Mouse (Mus musculus) heart, embryonic 12.5 days (tissue): ENCODE results near the gene Fut1. TPM values are rescaled to one million over a fixed set of nuclear protein-coding genes. Genes with fewer than 3 reads are reported as not detected.

ENCODE experiments used
- ATAC-seq: fragments of 200-750 bp; cut with Nextera tagmentation; 2 replicates; pipeline ENCODE4 v1.8.0; 2017; ENCODE audit warnings: moderate TSS enrichment, moderate library complexity; ENCODE audit not compliant: insufficient number of reproducible peaks, low FRiP score
- H3K27ac ChIP-seq: fragments of 300-500 bp; sonication (generic); 2 replicates; pipeline ENCODE4 v1.5.1; 2016; ENCODE audit warnings: mild to moderate bottlenecking, moderate library complexity; ENCODE audit not compliant: poor library complexity, severe bottlenecking
- H3K27me3 ChIP-seq: fragments of 300-500 bp; sonication (generic); replicated peaks from 2 replicates; pipeline ENCODE4 v1.6.1; 2016; ENCODE audit warnings: mild to moderate bottlenecking, moderate library complexity
- H3K36me3 ChIP-seq: fragments of 300-500 bp; sonication (generic); 2 replicates; pipeline ENCODE4 v1.6.1; 2016; ENCODE audit warnings: mild to moderate bottlenecking, moderate library complexity
- H3K4me1 ChIP-seq: fragments of 300-500 bp; sonication (generic); replicated peaks from 2 replicates; pipeline ENCODE4 v1.6.1; 2016; ENCODE audit warnings: mild to moderate bottlenecking
- H3K4me2 ChIP-seq: fragments of 300-500 bp; sonication (generic); 2 replicates; pipeline ENCODE4 v1.6.1; 2016; ENCODE audit warnings: mild to moderate bottlenecking, moderate library complexity
- H3K4me3 ChIP-seq: fragments of 300-500 bp; sonication (generic); 2 replicates; pipeline ENCODE4 v1.5.1; 2016; ENCODE audit warnings: mild to moderate bottlenecking
- H3K9ac ChIP-seq: fragments of 300-500 bp; sonication (generic); 2 replicates; pipeline ENCODE4 v1.6.1; 2016; ENCODE audit warnings: mild to moderate bottlenecking, moderate library complexity
- H3K9me3 ChIP-seq: fragments of 300-500 bp; sonication (generic); replicated peaks from 2 replicates; pipeline ENCODE4 v1.6.1; 2016; ENCODE audit warnings: mild to moderate bottlenecking, moderate library complexity
- WGBS: fragments of 180-500 bp; shearing (Covaris S2); methylation state at CpG from one replicate; pipeline ENCODE4 v1.1.7; 2016; 5-methylcytosine and 5-hydroxymethylcytosine counted together
- polyA plus RNA-seq: library from polyadenylated mRNA; unstranded; fragments of >200 nt; fragmentation: Nextera tagmentation; extraction: Ambion mirVana; gene quantifications from 2 replicates; pipeline ENCODE4 v1.2.1, GENCODE M21; 2016

Gene Fut1
- polyA plus RNA-seq, 1 experiment from 2014 or later = not detected

DNA sequence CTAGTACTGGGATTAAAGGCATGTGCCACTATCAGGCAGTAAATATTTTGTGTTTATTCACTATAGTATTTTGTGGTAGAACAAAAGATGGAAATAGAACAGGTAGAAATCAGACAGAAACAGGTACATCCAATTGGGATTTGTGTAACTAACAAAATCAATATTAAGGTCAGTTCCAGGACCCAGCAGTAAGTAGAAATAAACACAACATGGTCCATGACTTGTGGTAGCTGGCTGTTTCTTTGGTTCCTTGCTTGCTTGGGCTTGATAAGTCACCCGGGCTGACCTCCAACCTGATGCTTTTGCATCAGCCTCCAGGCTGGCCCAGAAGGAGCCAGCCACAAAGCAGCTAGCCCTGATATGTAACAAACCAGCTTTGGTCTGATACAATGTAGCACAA, 7.6 kb upstream of the Fut1 start:
- H3K4me2 ChIP-seq = no peak overlapping the region
- no peaks in the 10 kb centered on the region for H3K36me3 ChIP-seq
- H3K27ac ChIP-seq = no peak overlapping the region
- no peak for ATAC-seq
- no peaks in the 10 kb centered on the region for H3K9me3 ChIP-seq
- no peak overlapping the region for H3K9ac ChIP-seq
- H3K4me3 ChIP-seq = no peak overlapping the region
- no peaks in the 10 kb centered on the region for H3K4me1 ChIP-seq
- WGBS = 71% methylated on average over 1 of the region's 1 CpGs
- peaks cover 7% of the 10 kb centered on the region for H3K27me3 ChIP-seq

DNA sequence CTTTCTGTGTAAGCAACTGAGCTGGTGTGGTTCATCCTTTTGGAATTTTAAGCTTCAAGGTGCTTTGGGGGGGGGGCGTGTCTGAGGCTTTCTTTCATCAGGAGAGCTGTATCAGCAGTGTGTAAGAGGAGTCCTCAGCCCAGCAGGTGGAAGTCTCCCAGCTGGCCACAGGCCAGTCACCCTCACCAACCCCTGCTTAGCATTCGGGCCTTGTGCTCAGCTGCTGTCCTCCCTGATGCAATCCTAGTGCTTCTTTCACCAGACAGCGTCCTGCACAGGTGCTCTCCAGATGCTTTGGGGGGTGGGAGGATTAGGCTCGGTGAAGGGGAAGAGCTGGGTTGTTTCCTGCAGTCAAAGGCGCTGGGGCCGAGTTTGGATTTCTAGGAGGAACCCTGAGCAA, 812 bp upstream of the Fut1 start:
- no peaks in the 10 kb centered on the region for H3K9me3 ChIP-seq
- 25% methylated on average over 6 of the region's 6 CpGs for WGBS
- peaks cover 7% of the 10 kb centered on the region for H3K4me1 ChIP-seq
- H3K27me3 ChIP-seq = peaks cover 62% of the 10 kb centered on the region
- no peak overlapping the region; the same call in 1 of the 2 replicates for H3K9ac ChIP-seq
- no peak overlapping the region for H3K4me2 ChIP-seq
- no peak overlapping the region for H3K4me3 ChIP-seq
- H3K36me3 ChIP-seq = no peaks in the 10 kb centered on the region
- no peak overlapping the region for H3K27ac ChIP-seq
- ATAC-seq = no peak

DNA sequence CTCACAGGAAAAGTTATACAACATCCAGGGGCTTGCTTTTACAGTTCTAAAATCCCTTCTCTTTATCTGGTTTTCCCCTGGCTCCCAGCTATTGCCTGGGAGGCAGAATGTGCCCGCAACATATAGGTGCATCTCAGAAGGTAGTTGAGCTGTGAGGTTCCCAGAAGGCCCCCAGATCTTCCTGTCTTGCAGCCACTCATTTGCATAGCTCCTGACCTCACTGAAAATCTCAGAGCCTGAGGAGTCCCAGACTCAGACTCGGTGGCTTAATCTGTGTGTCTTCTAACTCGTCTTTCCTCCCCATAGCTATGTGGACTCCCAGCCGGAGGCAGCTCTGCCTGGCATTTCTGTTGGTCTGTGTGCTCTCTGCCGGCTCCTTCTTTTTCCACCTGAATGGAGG, 1.2 kb downstream of the Fut1 start:
- WGBS = 73% methylated on average over 5 of the region's 5 CpGs
- Histone ChIP-seq H3K27ac (no peak overlapping the region), H3K4me2 (no peak overlapping the region)

DNA sequence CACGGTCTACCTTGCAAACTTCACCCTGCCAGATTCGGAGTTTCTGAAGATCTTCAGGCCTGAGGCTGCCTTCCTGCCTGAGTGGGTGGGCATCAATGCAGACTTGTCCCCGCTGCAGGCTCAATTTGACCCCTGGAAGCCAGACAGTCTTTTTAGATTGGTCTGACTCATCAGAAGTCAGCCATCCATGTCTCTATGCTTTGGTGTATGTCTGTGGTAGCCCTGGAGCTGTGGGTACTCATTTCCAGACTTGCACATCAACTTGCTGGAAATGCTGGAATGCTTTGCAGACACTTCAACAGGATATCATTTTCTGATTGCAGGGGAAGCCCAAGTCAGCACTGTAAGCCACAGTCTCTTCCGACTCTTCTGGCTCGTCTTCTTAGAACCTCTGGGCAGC, 2.5 kb downstream of the Fut1 start:
- H3K9ac ChIP-seq = no peak overlapping the region
- H3K9me3 ChIP-seq = no peaks in the 10 kb centered on the region
- no peak for ATAC-seq
- no peak overlapping the region for H3K4me3 ChIP-seq
- 70% methylated on average over 5 of the region's 5 CpGs for WGBS
- H3K27ac ChIP-seq = no peak overlapping the region
- no peak overlapping the region for H3K4me2 ChIP-seq
- H3K27me3 ChIP-seq = peaks cover 58% of the 10 kb centered on the region
- no peaks in the 10 kb centered on the region for H3K36me3 ChIP-seq
- peaks cover 7% of the 10 kb centered on the region for H3K4me1 ChIP-seq

More for the DNA sequence above, 1.2 kb downstream of the Fut1 start:
- Histone ChIP-seq H3K27me3 (peaks cover 62% of the 10 kb centered on the region), H3K36me3 (no peaks in the 10 kb centered on the region), H3K9ac (no peak overlapping the region), H3K9me3 (no peaks in the 10 kb centered on the region), H3K4me3 (no peak overlapping the region), H3K4me1 (peaks cover 7% of the 10 kb centered on the region)
- no peak for ATAC-seq

DNA sequence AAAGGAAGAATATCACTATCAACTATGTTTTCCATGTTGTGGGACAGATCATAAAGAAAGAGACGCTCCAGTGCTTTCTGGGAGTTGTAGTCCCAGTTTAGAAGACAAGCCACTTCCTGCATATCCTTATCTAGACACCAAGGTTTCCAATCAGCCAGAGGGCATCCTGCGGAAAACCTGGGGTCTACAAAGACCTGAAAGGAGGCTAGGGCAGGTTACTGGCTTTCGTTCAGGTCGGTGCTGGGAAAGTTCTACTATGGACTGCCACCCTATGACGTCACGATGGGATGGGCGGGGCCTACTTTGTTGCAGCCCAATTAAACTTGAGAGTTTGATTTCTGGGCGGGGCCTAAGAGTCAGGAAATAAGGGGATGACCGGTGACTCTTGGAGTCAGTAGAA, 4.4 kb downstream of the Fut1 start, which contains the start of gene Izumo1:
Izumo1 (plus strand) TSS at position 369 of the 400 bp plus-strand sequence.
- H3K9me3 ChIP-seq = no peaks in the 10 kb centered on the region
- H3K4me1 ChIP-seq = peaks cover 7% of the 10 kb centered on the region
- H3K4me2 ChIP-seq = peak within 1 kb of the TSS; percentile 13; the same call in 1 of the 2 replicates
- H3K9ac ChIP-seq = no peak within 1 kb of the TSS
- 19% methylated on average over 9 of the region's 9 CpGs for WGBS
- H3K27ac ChIP-seq = no peak within 1 kb of the TSS
- peaks cover 41% of the 10 kb centered on the region for H3K27me3 ChIP-seq
- peak; percentile 28; the same call in 1 of the 2 replicates for ATAC-seq
- H3K4me3 ChIP-seq = no peak within 1 kb of the TSS
- H3K36me3 ChIP-seq = no peaks in the 10 kb centered on the region

DNA sequence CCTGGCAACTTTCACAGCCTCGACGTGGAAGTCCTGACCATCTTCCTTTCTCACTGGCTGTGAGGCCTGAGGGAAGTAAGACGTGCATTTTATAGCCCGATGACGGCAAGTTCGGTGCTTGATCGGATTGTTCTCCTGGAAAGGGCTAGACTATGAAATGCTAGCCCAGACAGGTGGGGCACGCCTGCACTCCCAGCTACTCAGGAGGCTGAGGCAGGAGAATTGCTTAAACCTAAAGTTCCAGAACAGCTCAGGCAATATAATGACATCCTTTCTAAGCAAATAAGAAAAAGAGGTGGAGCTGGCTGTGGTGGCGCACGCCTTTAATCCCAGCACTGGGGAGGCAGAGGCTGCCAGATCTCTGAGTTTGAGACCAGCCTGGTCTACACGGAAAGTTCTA, 6.4 kb downstream of the Fut1 start:
- H3K4me1 ChIP-seq = peaks cover 5% of the 10 kb centered on the region
- no peaks in the 10 kb centered on the region for H3K9me3 ChIP-seq
- ATAC-seq = no peak
- H3K9ac ChIP-seq = no peak overlapping the region
- no peak overlapping the region for H3K4me2 ChIP-seq
- no peak overlapping the region for H3K27ac ChIP-seq
- no peaks in the 10 kb centered on the region for H3K36me3 ChIP-seq
- no peak overlapping the region for H3K4me3 ChIP-seq
- H3K27me3 ChIP-seq = peaks cover 33% of the 10 kb centered on the region
- WGBS = 86% methylated on average over 11 of the region's 11 CpGs

DNA sequence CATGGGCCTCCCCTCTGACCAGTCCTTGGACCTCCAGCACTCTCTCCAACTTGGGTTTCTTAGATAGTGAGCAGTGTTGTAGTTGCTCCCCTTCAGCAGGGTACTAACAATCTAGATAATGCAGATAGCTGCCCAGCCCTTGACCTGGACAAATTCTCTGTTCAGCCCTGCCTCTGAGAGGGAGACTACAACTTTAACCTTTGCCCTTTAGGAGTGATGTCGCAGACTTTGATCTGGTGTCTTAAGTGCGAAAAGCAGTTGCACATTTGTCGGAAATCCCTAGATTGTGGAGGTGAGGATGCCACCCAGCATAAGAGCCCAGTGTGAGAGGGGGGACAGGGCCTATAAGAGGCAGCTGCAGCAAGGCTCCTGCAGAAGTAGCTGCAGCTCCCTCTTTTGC, 7.6 kb downstream of the Fut1 start:
- Histone ChIP-seq H3K4me2 (no peak overlapping the region), H3K36me3 (no peaks in the 10 kb centered on the region), H3K4me3 (no peak overlapping the region), H3K9ac (no peak overlapping the region), H3K27me3 (peaks cover 21% of the 10 kb centered on the region), H3K27ac (no peak overlapping the region), H3K4me1 (peaks cover 7% of the 10 kb centered on the region), H3K9me3 (no peaks in the 10 kb centered on the region)
- 68% methylated on average over 3 of the region's 3 CpGs for WGBS
- ATAC-seq = no peak

DNA sequence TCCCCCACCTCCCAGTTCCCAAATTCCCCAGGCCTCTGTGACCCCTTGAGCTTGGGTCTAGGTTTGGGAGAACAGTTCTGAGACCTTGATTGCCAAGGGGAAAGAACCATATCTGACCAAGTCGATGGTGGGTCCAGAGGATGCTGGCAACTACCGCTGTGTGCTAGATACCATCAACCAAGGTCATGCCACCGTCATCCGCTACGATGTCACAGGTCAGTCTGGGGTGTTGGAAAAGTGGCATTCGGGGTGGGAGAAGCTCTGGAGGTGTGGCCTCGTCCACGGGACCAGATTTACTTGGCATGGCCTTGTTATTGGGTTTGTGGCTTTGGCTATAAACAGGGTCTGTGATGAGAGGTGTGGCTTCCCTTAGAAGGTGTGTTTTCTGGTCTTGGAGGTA, 8.4 kb downstream of the Fut1 start:
- Histone ChIP-seq H3K36me3 (peaks cover 6% of the 10 kb centered on the region; the same call in 1 of the 2 replicates), H3K4me2 (no peak overlapping the region), H3K4me1 (peaks cover 13% of the 10 kb centered on the region), H3K9ac (no peak overlapping the region), H3K27ac (no peak overlapping the region), H3K9me3 (no peaks in the 10 kb centered on the region), H3K27me3 (peaks cover 16% of the 10 kb centered on the region), H3K4me3 (no peak overlapping the region)
- 85% methylated on average over 8 of the region's 8 CpGs for WGBS
- no peak for ATAC-seq

DNA sequence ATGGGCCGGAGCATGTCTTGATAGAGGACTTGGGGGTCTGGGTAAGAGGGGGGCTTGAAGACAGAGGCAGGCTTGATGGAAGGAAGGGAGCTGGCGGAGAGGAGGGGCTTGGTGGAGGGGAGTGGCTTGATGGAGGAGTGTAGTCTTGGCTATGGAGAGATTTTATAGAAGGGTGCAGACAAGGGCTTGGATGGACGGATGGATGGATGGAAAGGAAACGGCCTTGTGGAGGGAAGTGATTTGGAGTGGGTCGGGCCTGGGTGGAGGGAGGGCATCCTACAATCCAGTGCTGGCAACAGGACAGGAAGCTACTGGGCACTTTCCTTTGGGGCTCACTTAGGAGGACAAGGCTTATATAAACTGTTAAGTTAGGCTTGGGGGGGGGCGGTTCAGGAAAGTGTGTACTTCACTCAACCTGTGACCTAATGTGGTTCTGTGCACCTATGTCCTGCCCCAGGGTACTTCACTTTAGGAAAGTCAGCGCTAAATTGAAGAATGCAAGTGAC, 9.5 kb downstream of the Fut1 start:
- WGBS = 72% methylated on average over 7 of the region's 7 CpGs
- Histone ChIP-seq H3K9ac (no peak overlapping the region), H3K9me3 (no peaks in the 10 kb centered on the region), H3K4me1 (peaks cover 13% of the 10 kb centered on the region), H3K27ac (peak overlapping the region; percentile 69; the same call in 1 of the 2 replicates), H3K4me2 (peak overlapping the region; percentile 98; the same call in 1 of the 2 replicates), H3K4me3 (0 out of 2 replicates have a peak overlapping the region, but pooled peaks have one; percentile 68), H3K27me3 (peaks cover 16% of the 10 kb centered on the region), H3K36me3 (peaks cover 6% of the 10 kb centered on the region; the same call in 1 of the 2 replicates)
- ATAC-seq = 0 out of 2 replicates have a peak, but pooled peaks have one; percentile 1

DNA sequence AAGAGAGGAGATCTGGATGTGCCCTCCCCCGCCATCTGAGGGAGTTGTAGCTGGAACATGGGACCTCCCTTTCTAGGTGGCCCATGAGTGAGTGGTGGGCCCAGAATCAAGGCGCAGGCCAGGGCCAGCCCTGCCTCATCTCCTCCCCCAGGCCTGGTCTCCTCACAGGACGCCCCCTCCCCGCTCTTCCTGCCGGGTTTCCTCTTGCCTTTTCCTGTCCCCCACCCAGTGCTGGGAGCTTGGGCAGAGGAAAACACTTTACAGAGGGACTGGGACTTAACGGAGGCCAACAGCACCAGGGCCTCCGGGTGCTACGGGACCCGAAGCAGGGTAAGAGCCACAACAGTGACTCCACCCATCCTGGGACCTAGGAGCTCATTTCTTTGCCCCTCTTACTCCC, 10.2 kb downstream of the Fut1 start, which contains the start of gene Rasip1:
Rasip1 (plus strand) TSS at position 228 of the 400 bp plus-strand sequence.
- Histone ChIP-seq H3K4me3 (peak within 1 kb of the TSS; percentile 68), H3K27ac (peak within 1 kb of the TSS; percentile 69), H3K4me1 (peaks cover 16% of the 10 kb centered on the region), H3K9me3 (no peaks in the 10 kb centered on the region), H3K36me3 (peaks cover 6% of the 10 kb centered on the region), H3K4me2 (peak within 1 kb of the TSS; percentile 98), H3K9ac (peak within 1 kb of the TSS; percentile 84), H3K27me3 (peaks cover 16% of the 10 kb centered on the region)
- 58% methylated on average over 9 of the region's 9 CpGs for WGBS
- peak; percentile 74 for ATAC-seq

DNA sequence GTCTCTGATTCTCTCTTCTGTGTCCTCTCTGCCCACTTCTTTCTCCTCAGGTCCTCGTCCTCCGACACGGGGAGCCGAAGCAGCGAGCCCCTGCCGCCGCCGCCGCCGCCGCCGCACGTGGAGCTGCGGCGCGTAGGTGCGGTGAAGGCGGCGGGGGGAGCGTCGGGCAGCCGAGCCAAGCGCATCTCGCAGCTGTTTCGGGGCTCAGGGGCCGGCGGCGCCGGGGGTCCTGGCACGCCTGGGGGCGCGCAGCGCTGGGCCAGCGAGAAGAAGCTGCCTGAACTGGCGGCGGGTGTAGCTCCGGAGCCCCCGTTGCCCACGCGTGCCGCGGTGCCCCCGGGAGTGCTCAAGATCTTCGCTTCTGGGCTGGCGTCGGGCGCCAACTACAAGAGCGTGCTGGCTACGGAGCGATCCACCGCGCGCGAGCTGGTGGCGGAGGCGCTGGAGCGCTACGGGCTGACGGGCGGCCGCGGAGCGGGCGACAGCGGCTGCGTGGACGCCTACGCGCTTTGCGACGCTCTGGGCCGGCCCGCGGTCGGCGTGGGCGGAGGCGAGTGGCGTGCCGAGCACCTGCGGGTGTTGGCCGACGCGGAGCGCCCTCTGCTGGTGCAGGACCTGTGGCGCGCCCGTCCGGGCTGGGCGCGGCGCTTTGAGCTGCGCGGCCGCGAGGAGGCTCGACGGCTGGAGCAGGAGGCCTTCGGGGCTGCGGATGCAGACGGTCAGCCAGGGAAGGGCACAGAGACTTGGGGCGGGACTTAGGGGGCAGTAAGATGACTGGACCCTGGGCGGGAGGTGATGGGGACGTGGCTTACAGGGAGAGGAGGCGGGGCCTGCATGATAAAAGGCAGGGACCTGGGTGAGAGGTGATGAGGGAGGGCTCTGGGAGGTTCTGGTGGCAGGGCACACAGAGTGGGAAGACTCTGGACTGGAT, 11.5 kb downstream of the Fut1 start:
- Histone ChIP-seq H3K9me3 (no peaks in the 10 kb centered on the region), H3K4me1 (peaks cover 27% of the 10 kb centered on the region), H3K4me3 (peak overlapping the region; percentile 68), H3K27ac (peak overlapping the region; percentile 69), H3K27me3 (peaks cover 16% of the 10 kb centered on the region), H3K36me3 (peaks cover 6% of the 10 kb centered on the region), H3K9ac (peak overlapping the region; percentile 84), H3K4me2 (peak overlapping the region; percentile 98)
- 1% methylated on average over 105 of the region's 105 CpGs for WGBS
- ATAC-seq = peak; percentile 77
